In the genomic region with DNA sequence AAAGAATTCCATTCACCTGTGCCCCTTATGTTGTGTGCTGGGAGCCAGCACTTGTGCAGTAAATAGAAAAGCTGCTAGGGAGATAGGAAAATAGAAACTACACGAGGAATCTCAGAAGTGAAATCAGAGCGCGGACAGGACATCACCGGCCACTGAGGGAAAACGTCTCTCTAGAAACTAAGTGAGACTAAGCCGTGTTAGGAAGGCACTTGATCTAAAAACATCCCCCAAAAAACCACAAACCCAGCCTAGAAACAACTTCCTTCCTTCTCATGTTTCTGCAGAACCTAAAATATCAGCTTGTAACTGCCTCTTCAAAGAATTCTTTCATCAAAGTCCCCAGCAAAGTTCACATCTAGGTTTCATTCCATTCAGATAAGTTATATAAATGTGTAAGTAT, we compare ENCODE assay signal across 11 mouse cellular contexts. TPM values are rescaled to one million over a fixed set of nuclear protein-coding genes. Genes with fewer than 3 reads are reported as not detected.
DNase-seq lines count a peak whose midpoint lies in the region; ATAC-seq lines count a peak whose summit lies in the region.
"Had no signal": no experiment of that assay in that cellular context is flagged by ENCODE, and none has a peak within 500 bp of the region (broad histone marks: within the 10 kb centered on the region; RNA-seq: fewer than 3 reads in every experiment).

No protein-coding gene starts in this region.

- no peaks in the 10 kb centered on the region for H3K27me3 ChIP-seq in kidney, embryonic 15.5 days
- H3K27me3 ChIP-seq: limb, embryonic 15.5 days had no signal

- H3K9ac ChIP-seq in kidney, embryonic 15.5 days, result no peak overlapping the region
- H3K9ac ChIP-seq: limb, embryonic 15.5 days had no signal

- H3K9me3 ChIP-seq in kidney, embryonic 15.5 days (replicated peaks), result no peaks in the 10 kb centered on the region
- H3K9me3 ChIP-seq: limb, embryonic 15.5 days; megakaryocyte, embryonic 14.5 days had no signal

- no peaks in the 10 kb centered on the region for H3K36me3 ChIP-seq in kidney, embryonic 15.5 days
- H3K36me3 ChIP-seq: G1E; limb, embryonic 15.5 days had no signal

- H3K4me2 ChIP-seq in kidney, embryonic 15.5 days, result no peak overlapping the region
- H3K4me2 ChIP-seq: limb, embryonic 15.5 days had no signal

- peaks cover 31% of the 10 kb centered on the region for H3K4me1 ChIP-seq in kidney, embryonic 15.5 days

- no peak for ATAC-seq in kidney, embryonic 15.5 days (replicated peaks; ENCODE audit: low FRiP score)
- peak; percentile 36 for ATAC-seq in common myeloid progenitor, adult 5-6 weeks (replicated peaks; ENCODE audit: low read depth, poor library complexity, severe bottlenecking)

- H3K27ac ChIP-seq in kidney, embryonic 15.5 days, result peak overlapping the region; percentile 62; the same call in 1 of the 2 replicates
- H3K27ac ChIP-seq: limb, embryonic 15.5 days had no signal

- WGBS in kidney, embryonic 15.5 days, result 42% methylated on average over 6 of the region's 6 CpGs

- H3K4me3 ChIP-seq in kidney, embryonic 15.5 days (replicated peaks), result no peak overlapping the region
- H3K4me3 ChIP-seq: limb, embryonic 15.5 days had no signal

- no peak for DNase-seq in kidney, adult 18-20 months
- peak; percentile 76 for DNase-seq in CD4-positive, CD25-positive, alpha-beta regulatory T cell, adult 2 months (ENCODE audit: low read depth, low spot score)
- DNase-seq in naive thymus-derived CD4-positive, alpha-beta T cell, adult 2 months (ENCODE audit: low read depth), result peak; percentile 84
- no peak for DNase-seq in adrenal gland, adult 2 months
- no peak for DNase-seq in MN1 (ENCODE audit: low spot score)
- DNase-seq: cerebellum, adult 9-11 months had no signal

RNA-seq across cellular contexts. Expression of a gene that starts 50.6 kb away (rescaled TPM):
- polyA plus RNA-seq in kidney, embryonic 15.5 days (2015; fragmentation: Nextera tagmentation; extraction: Ambion mirVana), result 20.1 and 21.7 TPM in 2 replicates
- total RNA-seq in common myeloid progenitor, adult 5-6 weeks (2017), result 3.9 and 6.9 TPM in 2 replicates
- 100 to 1,000 TPM; 295 to 301 TPM for total RNA-seq in adrenal gland, adult 2 months (2021)
- 48.1 and 58.3 TPM in 2 replicates for polyA plus RNA-seq in adrenal gland, adult 2 months (2012; rRNA removed)
- polyA plus RNA-seq: G1E had no signal

Comparison
In these comparisons a context has a peak if more than half of its experiments do, and no peak if none do; other contexts are left out.
1. DNase-seq: peak in CD4-positive, CD25-positive, alpha-beta regulatory T cell, adult 2 months (single experiment) and naive thymus-derived CD4-positive, alpha-beta T cell, adult 2 months (single experiment); none in kidney, adult 18-20 months (single experiment), adrenal gland, adult 2 months (single experiment) and MN1 (single experiment).
2. RNA of a gene that starts 50.6 kb away (total RNA-seq): 295 to 301 TPM in adrenal gland, adult 2 months; 3.9 to 6.9 TPM in common myeloid progenitor, adult 5-6 weeks; every median in the first group is over 10 times any median in the second.